Mouse (Mus musculus) CH12.LX (cell line): ENCODE measurements around the gene Trappc4.
A peak's percentile ranks its signal among the peaks of the same experiment; 100 is the strongest.

Source experiments
- BHLHE40 ChIP-seq: IDR thresholded peaks from 2 replicates; pipeline ENCODE4 v1.6.1; 2011; ENCODE audit warnings: mild to moderate bottlenecking, low read depth, low read length, improper control_type of control experiment
- CTCF ChIP-seq, 2 experiments: IDR thresholded peaks in 1 of 2; conservative IDR thresholded peaks in 1 of 2; 2 replicates each; pipeline ENCODE4 v1.5.1; 2011 to 2012; ENCODE audit warnings: low read depth in 2 of 2, low read length in 2 of 2, improper control_type of control experiment in 1 of 2, inconsistent platforms in 1 of 2, mild to moderate bottlenecking in 1 of 2, moderate library complexity in 1 of 2
- EP300 ChIP-seq: IDR thresholded peaks from 2 replicates; pipeline ENCODE4 v1.6.1; 2011; ENCODE audit warnings: low read length, improper control_type of control experiment
- JUN ChIP-seq: IDR thresholded peaks from 2 replicates; pipeline ENCODE4 v1.6.1; 2011; ENCODE audit warnings: low read depth, mild to moderate bottlenecking, low read length, improper control_type of control experiment, moderate library complexity; ENCODE audit not compliant: insufficient read depth
- JUND ChIP-seq: conservative IDR thresholded peaks from 2 replicates; pipeline ENCODE4 v1.6.1; 2011; ENCODE audit warnings: low read depth, low read length, improper control_type of control experiment
- MAFK ChIP-seq: IDR thresholded peaks from 2 replicates; pipeline ENCODE4 v1.6.1; 2011; ENCODE audit warnings: low read length, improper control_type of control experiment; ENCODE audit not compliant: insufficient replicate concordance
- POLR2A ChIP-seq: IDR thresholded peaks from 2 replicates; pipeline ENCODE4 v1.6.1; 2011; ENCODE audit warnings: low read depth, mild to moderate bottlenecking, improper control_type of control experiment, low read length
- SMC3 ChIP-seq: IDR thresholded peaks from 2 replicates; pipeline ENCODE4 v1.6.1; 2011; ENCODE audit warnings: low read depth, low read length, improper control_type of control experiment

DNA sequence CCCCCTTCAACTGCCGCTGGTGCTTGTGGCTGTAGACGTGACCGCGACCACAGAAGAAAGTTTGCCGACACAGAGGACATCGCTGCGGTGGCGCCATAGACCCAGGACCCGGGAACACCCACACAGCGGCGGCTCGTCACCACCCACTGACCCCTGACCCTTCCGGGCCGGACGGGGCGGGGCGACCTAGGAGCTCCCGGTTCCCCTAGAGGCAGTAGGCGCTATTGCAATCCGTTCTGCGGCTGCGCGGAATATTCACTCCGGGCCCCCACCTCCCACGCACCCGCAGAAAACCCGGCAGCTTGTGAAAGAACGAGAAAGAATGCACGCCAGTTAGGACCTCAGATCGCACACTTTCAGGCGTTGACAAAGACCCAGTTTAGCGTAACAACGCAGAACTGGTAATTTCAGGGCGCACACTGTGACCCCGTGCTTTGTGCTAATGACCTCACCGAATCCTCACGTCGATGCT, 10.5 kb upstream of the Trappc4 start:
- no peak for TF ChIP-seq JUND
- no peak for TF ChIP-seq EP300
- TF ChIP-seq POLR2A = peak; percentile 78
- no peak for TF ChIP-seq SMC3
- peak; percentile 14 to 67; a peak in 2 of 4 replicates for TF ChIP-seq CTCF (conservative IDR thresholded peaks at IDR 0.05 in 1 of 2, IDR thresholded peaks at IDR 0.05 in 1 of 2; ENCODE audit: low read depth in 2 of 2, low read length in 2 of 2)
- 0 out of 2 replicates have a peak, but pooled peaks have one; percentile 38 for TF ChIP-seq BHLHE40
- TF ChIP-seq JUN = no peak
- TF ChIP-seq MAFK = no peak
